Mouse (Mus musculus): ENCODE results near the gene Csmd2. TPM values are rescaled to one million over a fixed set of nuclear protein-coding genes. Genes with fewer than 3 reads are reported as not detected.

The Csmd2 gene
- total and polyA plus RNA-seq, 3 experiments, result 0.11 TPM; not detected in 2

GRCm38 (mm10) chr4:128091938-128092337 lies 104.3 kb downstream of the Csmd2 start:
- Histone ChIP-seq H3K4me3 (ENCODE audit: low read depth, low read length) (no peak overlapping the region), H3K27me3 (ENCODE audit: insufficient read depth, low read length) (no peaks in the 10 kb centered on the region), H3K36me3 (replicated peaks) (no peaks in the 10 kb centered on the region), H3K4me1 (ENCODE audit: insufficient read depth, low read depth, low read length) (no peaks in the 10 kb centered on the region), H3K9me3 (replicated peaks) (peaks cover 73% of the 10 kb centered on the region)
- no peak for ATAC-seq (ENCODE audit: extremely low read depth, insufficient number of reproducible peaks, low FRiP score, poor library complexity, severe bottlenecking)
- no peak for TF ChIP-seq CTCF (IDR thresholded peaks at IDR 0.05; ENCODE audit: low read depth, low read length)
- TF ChIP-seq POLR2AphosphoS5 (IDR thresholded peaks at IDR 0.05; ENCODE audit: insufficient replicate concordance, low read depth, low read length), result no peak
- no peak for TF ChIP-seq GATA2 (IDR thresholded peaks at IDR 0.05; ENCODE audit: borderline replicate concordance, low read depth, low read length)
- TF ChIP-seq GATA1 (IDR thresholded peaks at IDR 0.05; ENCODE audit: borderline replicate concordance, low read length), result no peak
- no peak for TF ChIP-seq TAL1 (conservative IDR thresholded peaks at IDR 0.05; ENCODE audit: low read depth, low read length)
- no peak for DNase-seq (ENCODE audit: low spot score)

DNA sequence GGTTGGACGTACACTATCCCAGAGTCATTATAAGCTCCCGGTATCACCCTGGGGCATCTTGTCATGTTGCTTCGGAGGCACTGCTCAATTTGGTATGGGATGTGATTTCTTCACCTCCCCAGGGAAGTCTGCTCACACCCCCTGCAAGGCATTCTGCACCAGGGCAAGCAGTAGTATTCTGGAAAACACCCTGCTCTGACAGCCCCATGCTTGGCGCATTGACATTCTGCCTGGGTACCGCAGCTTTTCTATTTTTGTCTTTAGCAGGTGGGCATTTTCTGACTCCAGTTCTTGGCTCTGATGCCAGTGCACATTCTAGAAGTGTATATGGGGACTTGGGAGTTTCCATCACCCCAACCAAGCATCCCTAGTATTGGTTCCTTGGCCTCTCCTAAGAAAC lies 111.9 kb downstream of the Csmd2 start:
- peaks cover 74% of the 10 kb centered on the region for H3K9me3 ChIP-seq (replicated peaks)
- DNase-seq (ENCODE audit: low spot score), result no peak
- H3K4me1 ChIP-seq (ENCODE audit: insufficient read depth, low read depth, low read length), result no peaks in the 10 kb centered on the region
- H3K4me3 ChIP-seq (ENCODE audit: low read depth, low read length), result no peak overlapping the region
- TF ChIP-seq POLR2AphosphoS5 (IDR thresholded peaks at IDR 0.05; ENCODE audit: insufficient replicate concordance, low read depth, low read length), result no peak
- TF ChIP-seq GATA1 (IDR thresholded peaks at IDR 0.05; ENCODE audit: borderline replicate concordance, low read length), result no peak
- no peak for TF ChIP-seq GATA2 (IDR thresholded peaks at IDR 0.05; ENCODE audit: borderline replicate concordance, low read depth, low read length)
- TF ChIP-seq TAL1 (conservative IDR thresholded peaks at IDR 0.05; ENCODE audit: low read depth, low read length), result no peak
- no peak for TF ChIP-seq CTCF (IDR thresholded peaks at IDR 0.05; ENCODE audit: low read depth, low read length)
- no peak for ATAC-seq (ENCODE audit: extremely low read depth, insufficient number of reproducible peaks, low FRiP score, poor library complexity, severe bottlenecking)
- no peaks in the 10 kb centered on the region for H3K27me3 ChIP-seq (ENCODE audit: insufficient read depth, low read length)
- H3K36me3 ChIP-seq (replicated peaks), result no peaks in the 10 kb centered on the region

DNA sequence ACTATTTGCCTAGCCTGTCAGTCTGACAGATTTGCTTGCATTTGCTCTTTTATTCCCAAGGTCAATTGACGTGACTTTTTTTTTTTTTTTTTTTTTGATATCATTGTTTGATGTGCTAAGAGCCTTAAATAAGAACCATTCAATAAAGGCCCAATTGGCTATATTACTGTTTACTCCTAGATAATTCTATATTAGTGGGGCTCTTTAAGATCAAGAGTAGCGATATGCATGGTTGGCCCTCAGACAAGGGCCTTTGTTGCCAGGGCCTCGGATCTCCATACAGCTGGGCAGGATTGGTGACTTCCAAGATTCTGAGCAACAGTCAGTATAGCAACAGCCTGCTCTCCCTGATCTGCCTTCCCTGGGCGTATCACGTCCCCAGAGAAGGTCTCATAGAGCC lies 112.9 kb downstream of the Csmd2 start:
- ATAC-seq (ENCODE audit: extremely low read depth, insufficient number of reproducible peaks, low FRiP score, poor library complexity, severe bottlenecking) (no peak), DNase-seq (ENCODE audit: low spot score) (no peak)
- Histone ChIP-seq H3K36me3 (replicated peaks) (no peaks in the 10 kb centered on the region), H3K4me3 (ENCODE audit: low read depth, low read length) (no peak overlapping the region), H3K9me3 (replicated peaks) (peaks cover 76% of the 10 kb centered on the region), H3K4me1 (ENCODE audit: insufficient read depth, low read depth, low read length) (no peaks in the 10 kb centered on the region), H3K27me3 (ENCODE audit: insufficient read depth, low read length) (no peaks in the 10 kb centered on the region)
- TF ChIP-seq GATA1 (IDR thresholded peaks at IDR 0.05; ENCODE audit: borderline replicate concordance, low read length), result no peak

DNA sequence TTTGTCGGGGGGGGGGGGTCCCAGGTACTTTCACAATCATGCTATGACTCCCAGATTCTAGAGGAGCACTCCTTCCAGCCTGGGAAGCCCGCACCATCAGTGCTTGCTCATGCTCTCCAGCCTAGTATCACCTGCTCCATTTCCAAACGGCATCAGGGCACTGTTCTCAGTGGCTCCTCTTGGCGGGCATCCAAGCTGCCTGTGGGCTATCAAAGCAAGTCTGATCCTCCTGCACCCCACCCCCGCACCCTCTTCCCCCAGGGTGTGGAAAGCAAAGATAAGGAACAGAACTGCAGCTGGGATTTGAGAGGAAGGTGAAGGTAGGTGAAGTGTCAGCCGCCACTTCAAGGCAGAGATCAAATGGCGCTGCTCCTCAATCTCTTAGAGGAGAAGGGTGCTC lies 128.7 kb downstream of the Csmd2 start:
- Histone ChIP-seq H3K27me3 (ENCODE audit: insufficient read depth, low read length) (no peaks in the 10 kb centered on the region; the same call in 1 of the 2 replicates), H3K9me3 (replicated peaks) (peaks cover 81% of the 10 kb centered on the region), H3K36me3 (replicated peaks) (no peaks in the 10 kb centered on the region), H3K4me3 (ENCODE audit: low read depth, low read length) (no peak overlapping the region), H3K4me1 (ENCODE audit: insufficient read depth, low read depth, low read length) (no peaks in the 10 kb centered on the region)
- ATAC-seq (ENCODE audit: extremely low read depth, insufficient number of reproducible peaks, low FRiP score, poor library complexity, severe bottlenecking) (no peak), DNase-seq (ENCODE audit: low spot score) (no peak)
- TF ChIP-seq TAL1 (conservative IDR thresholded peaks at IDR 0.05; ENCODE audit: low read depth, low read length) (no peak), GATA2 (IDR thresholded peaks at IDR 0.05; ENCODE audit: borderline replicate concordance, low read depth, low read length) (no peak)

- Histone ChIP-seq H3K27me3 (ENCODE audit: insufficient read depth, low read length) (no peaks in the 10 kb centered on the region), H3K9me3 (replicated peaks) (peaks cover 88% of the 10 kb centered on the region), H3K4me1 (ENCODE audit: insufficient read depth, low read depth, low read length) (no peaks in the 10 kb centered on the region), H3K4me3 (ENCODE audit: low read depth, low read length) (no peak overlapping the region), H3K36me3 (replicated peaks) (no peaks in the 10 kb centered on the region)
- DNase-seq (ENCODE audit: low spot score), result no peak
- TF ChIP-seq CTCF (IDR thresholded peaks at IDR 0.05; ENCODE audit: low read depth, low read length) (no peak), TAL1 (conservative IDR thresholded peaks at IDR 0.05; ENCODE audit: low read depth, low read length) (no peak)
- ATAC-seq (ENCODE audit: extremely low read depth, insufficient number of reproducible peaks, low FRiP score, poor library complexity, severe bottlenecking), result no peak
These were observed 135.6 kb downstream of the Csmd2 start for GRCm38 (mm10) chr4:128123281-128123680.

DNA sequence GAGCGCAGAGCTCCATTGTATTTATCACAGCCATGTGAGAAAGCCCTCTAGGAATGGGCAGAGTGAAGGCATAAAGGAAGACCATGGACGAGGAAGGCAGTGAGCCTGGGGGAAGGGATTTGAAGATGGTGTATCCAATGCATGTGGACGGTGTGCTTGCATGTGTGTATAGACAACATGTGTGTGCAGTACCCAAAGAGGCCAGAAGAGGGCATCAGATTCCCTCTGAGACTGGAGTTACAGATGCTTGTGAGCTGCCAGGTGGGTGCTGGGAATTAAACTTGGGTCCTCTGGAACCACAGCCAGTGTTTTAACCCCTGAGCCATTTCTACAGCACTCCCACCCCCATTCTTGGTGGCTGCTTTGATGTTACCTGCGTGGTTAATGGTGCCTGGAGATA lies 137.1 kb downstream of the Csmd2 start:
- peaks cover 88% of the 10 kb centered on the region for H3K9me3 ChIP-seq (replicated peaks)

GRCm38 (mm10) chr4:128128546-128128945 lies 140.9 kb downstream of the Csmd2 start:
- ATAC-seq (ENCODE audit: extremely low read depth, insufficient number of reproducible peaks, low FRiP score, poor library complexity, severe bottlenecking) (no peak), DNase-seq (ENCODE audit: low spot score) (no peak)
- no peaks in the 10 kb centered on the region for H3K4me1 ChIP-seq (ENCODE audit: insufficient read depth, low read depth, low read length)
- no peak overlapping the region for H3K4me3 ChIP-seq (ENCODE audit: low read depth, low read length)
- TF ChIP-seq GATA1 (IDR thresholded peaks at IDR 0.05; ENCODE audit: borderline replicate concordance, low read length), result no peak
- no peak for TF ChIP-seq POLR2AphosphoS5 (IDR thresholded peaks at IDR 0.05; ENCODE audit: insufficient replicate concordance, low read depth, low read length)
- TF ChIP-seq GATA2 (IDR thresholded peaks at IDR 0.05; ENCODE audit: borderline replicate concordance, low read depth, low read length), result no peak
- no peak for TF ChIP-seq TAL1 (conservative IDR thresholded peaks at IDR 0.05; ENCODE audit: low read depth, low read length)
- no peak for TF ChIP-seq CTCF (IDR thresholded peaks at IDR 0.05; ENCODE audit: low read depth, low read length)
- H3K9me3 ChIP-seq (replicated peaks), result peaks cover 81% of the 10 kb centered on the region
- no peaks in the 10 kb centered on the region for H3K27me3 ChIP-seq (ENCODE audit: insufficient read depth, low read length)
- no peaks in the 10 kb centered on the region for H3K36me3 ChIP-seq (replicated peaks)

More for the DNA sequence above, 137.1 kb downstream of the Csmd2 start:
- H3K4me1 ChIP-seq (ENCODE audit: insufficient read depth, low read depth, low read length), result no peaks in the 10 kb centered on the region
- no peak for TF ChIP-seq GATA2 (IDR thresholded peaks at IDR 0.05; ENCODE audit: borderline replicate concordance, low read depth, low read length)
- no peak for TF ChIP-seq TAL1 (conservative IDR thresholded peaks at IDR 0.05; ENCODE audit: low read depth, low read length)
- TF ChIP-seq CTCF (IDR thresholded peaks at IDR 0.05; ENCODE audit: low read depth, low read length), result no peak
- TF ChIP-seq GATA1 (IDR thresholded peaks at IDR 0.05; ENCODE audit: borderline replicate concordance, low read length), result no peak
- TF ChIP-seq POLR2AphosphoS5 (IDR thresholded peaks at IDR 0.05; ENCODE audit: insufficient replicate concordance, low read depth, low read length), result no peak
- ATAC-seq (ENCODE audit: extremely low read depth, insufficient number of reproducible peaks, low FRiP score, poor library complexity, severe bottlenecking) (no peak), DNase-seq (ENCODE audit: low spot score) (no peak)
- no peaks in the 10 kb centered on the region for H3K36me3 ChIP-seq (replicated peaks)
- H3K4me3 ChIP-seq (ENCODE audit: low read depth, low read length), result no peak overlapping the region
- H3K27me3 ChIP-seq (ENCODE audit: insufficient read depth, low read length), result no peaks in the 10 kb centered on the region
